Mouse (Mus musculus) R1 (cell line): ENCODE measurements around the gene Gabrb2.

Experiments
- DNase-seq: peaks from one replicate; pipeline ENCODE4 v3.0.0-alpha.2; 2018; ENCODE audit warnings: low read depth, low spot score

The Gabrb2 gene

GRCm38 (mm10) chr11:42418996-42419782 is at the start of gene Gabrb2:
Gene Gabrb2, plus strand, starts transcription at chr11:42419757.
- DNase-seq, result peak; percentile 1

GRCm38 (mm10) chr11:42378983-42379382 is 40.6 kb upstream of the Gabrb2 start:
- no peak for DNase-seq

DNA sequence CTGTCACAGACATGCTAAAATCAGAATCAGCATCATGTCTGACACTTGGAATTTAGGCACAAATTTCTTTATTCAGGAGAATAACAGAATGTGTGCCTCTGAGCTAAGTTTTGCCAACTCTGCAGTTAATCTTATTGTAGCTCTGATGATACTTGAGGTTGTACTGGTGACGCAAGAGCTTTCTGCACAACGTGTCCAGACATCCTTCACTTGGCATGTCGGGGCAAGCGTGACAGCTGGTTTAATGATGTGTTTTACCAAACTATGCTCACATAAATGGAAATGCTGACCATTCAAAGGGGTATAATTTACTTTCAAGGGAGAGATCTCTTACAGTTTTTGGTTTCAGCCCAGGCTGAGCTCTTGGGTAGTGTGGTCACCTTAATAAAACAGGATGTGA is 33.1 kb upstream of the Gabrb2 start:
- DNase-seq, result no peak

GRCm38 (mm10) chr11:42390682-42391290 is 28.8 kb upstream of the Gabrb2 start:
- no peak for DNase-seq

DNA sequence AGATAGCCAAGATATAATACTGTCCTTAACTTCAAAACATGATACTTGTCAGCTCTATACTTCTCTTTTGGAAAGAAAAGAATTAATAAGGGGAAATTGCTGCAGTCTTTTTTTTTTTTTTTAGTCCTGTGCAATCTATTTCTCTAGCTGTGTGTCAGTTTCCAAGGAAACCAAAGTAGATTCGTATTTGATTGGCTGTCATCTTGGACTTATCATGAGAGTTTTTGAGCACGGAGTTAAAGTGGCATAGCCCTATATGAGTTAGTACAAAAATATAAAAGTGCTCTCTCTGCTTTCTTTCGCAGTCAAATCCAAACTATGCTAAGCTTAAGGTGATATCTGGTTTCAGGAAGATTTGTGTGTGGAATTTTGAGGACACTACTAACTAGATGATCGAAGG is 26.1 kb upstream of the Gabrb2 start:
- peak; percentile 3 for DNase-seq

DNA sequence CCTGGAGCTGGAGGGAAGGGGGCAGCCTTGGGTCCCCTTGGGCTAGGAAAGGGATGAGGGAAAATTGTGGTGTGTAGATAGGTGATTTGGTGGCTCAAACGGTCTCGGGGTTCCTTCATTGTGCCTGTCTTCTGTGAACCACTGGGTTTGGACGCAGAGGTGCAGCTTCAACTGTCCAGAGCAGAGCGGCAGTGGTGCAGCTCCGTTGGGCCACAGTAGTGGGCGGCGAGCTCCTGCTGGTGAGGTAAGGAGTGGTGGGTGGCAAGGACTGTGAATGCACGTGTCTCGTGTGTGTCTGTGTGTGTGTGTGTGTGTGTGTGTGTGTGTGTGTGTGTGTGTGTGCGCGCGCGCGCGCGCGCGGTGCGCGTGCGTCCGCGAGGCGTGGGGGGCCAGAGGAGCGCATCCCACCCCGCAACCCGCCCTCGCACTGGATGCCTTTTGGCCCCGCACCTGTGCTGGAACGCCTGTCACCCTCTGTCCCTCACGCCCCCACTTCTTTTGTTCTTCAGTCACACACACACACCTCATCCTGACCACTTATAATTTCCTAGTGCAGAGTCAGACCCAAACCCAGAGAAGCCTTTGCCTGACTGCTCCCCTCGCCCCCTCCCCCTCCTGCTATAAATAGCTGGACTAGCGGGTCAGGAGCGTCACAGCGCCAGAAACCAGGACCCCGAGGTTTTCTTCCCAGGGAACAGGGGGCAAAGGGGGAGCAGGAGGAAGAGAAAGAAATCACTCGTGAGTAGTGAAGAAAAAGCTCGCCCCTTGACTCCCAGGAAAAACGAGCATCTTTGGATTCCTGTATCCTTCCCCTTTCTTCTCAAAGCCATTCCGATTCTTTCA is 455 bp downstream of the Gabrb2 start:
- peak; percentile 29 for DNase-seq

GRCm38 (mm10) chr11:42420634-42421470 is 1.3 kb downstream of the Gabrb2 start:
- DNase-seq, result peak; percentile 29

- peak; percentile 53 for DNase-seq
These were observed 3.7 kb downstream of the Gabrb2 start for GRCm38 (mm10) chr11:42423231-42423630.

- DNase-seq, result no peak
These were observed 11.9 kb downstream of the Gabrb2 start for GRCm38 (mm10) chr11:42431495-42431894.

- no peak for DNase-seq
These were observed 19.4 kb downstream of the Gabrb2 start for GRCm38 (mm10) chr11:42438978-42439377.

DNA sequence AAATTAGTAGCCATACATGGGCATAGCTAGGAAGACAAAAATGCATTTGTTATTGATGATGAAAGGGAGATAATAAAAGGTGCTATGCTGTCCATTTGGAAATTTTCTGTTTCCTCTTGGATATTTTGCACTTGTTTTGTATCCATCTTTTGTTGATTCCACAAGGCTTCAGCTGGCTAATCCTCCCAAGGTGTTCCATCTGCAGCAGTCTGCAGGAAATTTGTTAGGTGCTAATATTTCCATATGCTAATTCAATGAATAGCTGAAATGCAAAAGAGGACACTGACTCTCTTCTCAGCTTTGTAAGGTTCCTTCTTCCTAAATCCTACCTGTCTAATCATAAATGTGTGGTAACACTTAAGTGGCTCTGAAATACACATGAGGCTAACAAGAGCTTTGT is 24.1 kb downstream of the Gabrb2 start:
- DNase-seq, result no peak

DNA sequence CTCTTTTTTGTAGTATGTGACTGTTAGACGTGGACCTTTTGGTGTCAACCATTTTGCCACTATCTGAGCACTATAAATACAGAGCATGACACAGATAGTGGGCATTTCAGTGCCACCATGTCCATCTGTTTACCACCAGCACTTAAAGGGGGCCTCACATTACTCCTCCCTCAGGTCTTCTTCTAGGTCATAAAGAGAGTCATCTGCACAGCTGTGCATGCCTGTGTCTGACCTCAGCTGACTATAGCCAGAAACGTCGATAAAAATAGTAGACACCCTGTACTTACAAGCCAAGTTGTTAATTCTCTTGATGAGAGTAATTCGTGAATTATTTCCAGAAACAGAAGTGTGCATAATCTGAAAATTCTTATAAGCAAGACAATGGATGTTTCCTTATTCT is 29.4 kb downstream of the Gabrb2 start:
- no peak for DNase-seq

- no peak for DNase-seq
These were observed 44.6 kb downstream of the Gabrb2 start for GRCm38 (mm10) chr11:42464136-42464535.

- DNase-seq, result no peak
These were observed 48.8 kb downstream of the Gabrb2 start for GRCm38 (mm10) chr11:42468381-42468780.

- no peak for DNase-seq
These were observed 55.0 kb downstream of the Gabrb2 start for GRCm38 (mm10) chr11:42474523-42474922.

DNA sequence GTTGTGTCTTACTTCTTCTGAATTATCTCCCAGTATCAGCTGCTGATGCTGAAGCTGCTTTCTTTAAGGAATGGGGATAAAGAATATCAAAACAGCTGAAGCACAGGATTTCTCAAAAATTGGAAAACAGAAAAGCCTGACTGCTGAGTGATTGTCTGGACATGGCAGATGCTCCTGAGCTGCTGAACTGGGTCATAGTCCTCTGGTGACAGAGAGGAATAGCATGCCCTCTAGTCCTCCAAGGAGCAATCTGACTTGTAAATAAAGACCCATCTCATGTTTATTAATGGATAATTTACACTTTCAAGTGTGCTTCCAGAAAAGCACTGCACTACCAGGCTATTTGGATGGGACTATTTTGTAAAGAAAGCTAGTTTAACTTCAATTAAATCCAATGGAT is 68.1 kb downstream of the Gabrb2 start:
- no peak for DNase-seq

DNA sequence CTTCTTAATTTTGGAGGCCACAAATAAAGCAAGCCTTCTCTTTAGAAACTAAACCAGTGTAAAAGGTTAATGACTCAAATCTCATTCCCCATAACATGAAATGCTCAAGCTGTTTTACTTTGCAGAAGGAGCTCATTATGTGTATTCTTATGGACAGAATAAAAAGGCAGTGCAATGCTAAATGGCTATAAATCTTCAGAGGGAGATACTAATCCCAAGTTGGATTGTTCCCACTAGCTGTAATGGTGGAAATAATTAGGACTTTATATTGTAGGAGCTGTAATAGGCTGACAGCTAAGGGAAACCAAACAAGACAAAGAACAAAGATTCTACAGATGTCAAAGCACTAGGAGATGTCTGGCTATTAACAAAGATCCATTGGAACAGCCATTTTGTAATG is 81.6 kb downstream of the Gabrb2 start:
- DNase-seq, result no peak

GRCm38 (mm10) chr11:42505436-42505835 is 85.9 kb downstream of the Gabrb2 start:
- no peak for DNase-seq

DNA sequence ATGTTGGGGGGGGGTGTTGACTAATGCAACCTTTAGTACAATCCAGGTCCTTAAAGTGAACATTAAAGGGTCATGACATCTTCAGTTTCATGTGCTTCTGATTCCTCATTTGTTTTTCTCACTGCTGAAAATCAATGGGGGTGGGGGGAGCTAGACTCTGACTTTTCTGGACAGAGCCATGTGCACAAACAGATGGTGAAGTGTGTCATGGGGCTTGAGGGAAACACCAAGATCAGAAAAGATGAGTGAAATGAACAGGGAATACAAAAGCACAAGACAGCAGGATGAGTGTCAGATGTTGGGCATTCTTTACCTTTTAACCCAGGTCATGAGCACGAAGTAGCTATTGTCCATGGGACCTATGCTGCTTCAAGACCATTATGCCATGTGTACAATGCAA is 86.4 kb downstream of the Gabrb2 start:
- no peak for DNase-seq

GRCm38 (mm10) chr11:42521960-42522359 is 102.4 kb downstream of the Gabrb2 start:
- DNase-seq, result no peak

- no peak for DNase-seq
These were observed 108.8 kb downstream of the Gabrb2 start for GRCm38 (mm10) chr11:42528226-42528881.
